Mouse (Mus musculus) gastrocnemius, postnatal 4 days (tissue): Measurements from ENCODE around the gene Nudt17. TPM values are rescaled to one million over a fixed set of nuclear protein-coding genes. Genes with fewer than 3 reads are reported as not detected.
A peak's percentile ranks its signal among the peaks of the same experiment; 100 is the strongest.
"Not testable (repeated sequence)": the region's sequence is repeated elsewhere in the genome, so short reads cannot be mapped to it uniquely, and the experiment has no call there.

Source experiments
- DNase-seq, 2 experiments: peaks; one replicate each; pipeline ENCODE4 v3.0.0; 2021 to 2022; ENCODE audit warnings: low spot score in 2 of 2, mixed read lengths in 2 of 2
- total RNA-seq, 2 experiments: library from RNA; stranded (reverse); gene quantifications; 2 replicates each; pipeline ENCODE4 v1.2.3; 2021

Nudt17 gene
- total RNA-seq, 2 experiments from 2014 or later = 1.3 to 1.7 TPM

GRCm38 (mm10) chr3:96674442-96674841 is 33.9 kb downstream of the Nudt17 start:
- DNase-seq = peak in 1 of 2 experiments; percentile 24

- no peak for DNase-seq
Observed at GRCm38 (mm10) chr3:96673514-96673913, 34.8 kb downstream of the Nudt17 start.

- no peak for DNase-seq
Observed at GRCm38 (mm10) chr3:96671519-96671918, 36.8 kb downstream of the Nudt17 start.

GRCm38 (mm10) chr3:96669727-96670468 is 38.5 kb downstream of the Nudt17 start, which contains the start of gene Ankrd35:
Gene Ankrd35 (plus strand): TSS chr3:96670131.
- DNase-seq = peak; percentile 58 to 79

GRCm38 (mm10) chr3:96668424-96669067 is 39.8 kb downstream of the Nudt17 start:
- DNase-seq = no peak

GRCm38 (mm10) chr3:96667316-96667715 is 41.0 kb downstream of the Nudt17 start:
- DNase-seq = no peak

GRCm38 (mm10) chr3:96666916-96667315 is 41.4 kb downstream of the Nudt17 start:
- DNase-seq = no peak

GRCm38 (mm10) chr3:96665732-96666363 is 42.5 kb downstream of the Nudt17 start:
- not testable (repeated sequence) for DNase-seq

GRCm38 (mm10) chr3:96663432-96664239 is 44.7 kb downstream of the Nudt17 start:
- DNase-seq = peak; percentile 61 to 85

- DNase-seq = no peak
Observed at GRCm38 (mm10) chr3:96662731-96663316, 45.5 kb downstream of the Nudt17 start.

GRCm38 (mm10) chr3:96660901-96661300 is 47.5 kb downstream of the Nudt17 start:
- no peak for DNase-seq

Other genes with a start within 250 kb of the Nudt17 start
- gene Hfe2, start 183.4 kb downstream of the Nudt17 start, total RNA-seq = 100 to 1,000 TPM; 283 to 297 TPM
- 100 to 1,000 TPM; 318 to 360 TPM for gene Txnip, start 150.6 kb downstream of the Nudt17 start, total RNA-seq
- 1 to 10 TPM; 1.5 TPM for gene Gm16253, start 131.6 kb downstream of the Nudt17 start, total RNA-seq
- 10 to 100 TPM; 32.4 to 34.2 TPM for gene Polr3gl, start 114.4 kb downstream of the Nudt17 start, total RNA-seq
- 1 to 10 TPM; 1.9 TPM for gene Ankrd34a, start 111.9 kb downstream of the Nudt17 start, total RNA-seq
- gene Lix1l, start 107.4 kb downstream of the Nudt17 start, total RNA-seq = 10 to 100 TPM; 41.8 to 42.9 TPM
- gene Rbm8a, start 78.6 kb downstream of the Nudt17 start, total RNA-seq = 10 to 100 TPM; 67.3 to 77.2 TPM
- 10 to 100 TPM; 28.8 to 30.8 TPM for gene Pex11b, start 73.2 kb downstream of the Nudt17 start, total RNA-seq
- gene Gm42957, start 73.1 kb downstream of the Nudt17 start, total RNA-seq = under 1 TPM; 0.31 to 0.61 TPM
- gene Itga10, start 63.0 kb downstream of the Nudt17 start, total RNA-seq = 1 to 10 TPM; 5.6 to 6.8 TPM
- 1 to 10 TPM; 2.0 to 2.6 TPM for gene Ankrd35, start 38.4 kb downstream of the Nudt17 start, total RNA-seq
- 10 to 100 TPM; 30.7 to 33.3 TPM for gene Pias3, start 12.2 kb downstream of the Nudt17 start, total RNA-seq
- 10 to 100 TPM; 23.6 to 24.5 TPM for gene Polr3c, start 19.1 kb upstream of the Nudt17 start, total RNA-seq
- gene Rnf115, start 19.1 kb upstream of the Nudt17 start, total RNA-seq = 10 to 100 TPM; 45.1 to 50.6 TPM
- gene Pdzk1, start 120.7 kb upstream of the Nudt17 start, total RNA-seq = under 1 TPM in 1 of 2 experiments, not detected in 1; 0.21 TPM
- not detected for gene Cd160, start 120.8 kb upstream of the Nudt17 start, total RNA-seq
- 1 to 10 TPM; 9.1 to 9.3 TPM for gene Gja5, start 196.1 kb upstream of the Nudt17 start, total RNA-seq
- gene Gpr89, start 196.8 kb upstream of the Nudt17 start, total RNA-seq = 10 to 100 TPM; 21.1 to 23.6 TPM
- not detected for gene Gja8, start 217.5 kb upstream of the Nudt17 start, total RNA-seq